Mouse (Mus musculus): ENCODE measurements at regions not wholly inside any gene's neighbourhood (a gene's known extent, or its start where the extent isn't known, plus 50 kb on each side); places are given as distances from the start of the nearest gene placed in this dataset.

- Histone ChIP-seq H3K4me3 (replicated peaks) (peak overlapping the region; percentile 56), H3K9me3 (peaks cover 8% of the 10 kb centered on the region), H3K27me3 (replicated peaks) (no peaks in the 10 kb centered on the region), H3K4me1 (peaks cover 10% of the 10 kb centered on the region), H3K36me3 (replicated peaks; ENCODE audit: low read length) (no peaks in the 10 kb centered on the region)
- TF ChIP-seq GATA1 (IDR thresholded peaks at IDR 0.05; ENCODE audit: borderline replicate concordance, low read length) (no peak), FLI1 (IDR thresholded peaks at IDR 0.05; ENCODE audit: low read length) (no peak)
Measured at GRCm38 (mm10) chr4:22047730-22048455, 116.8 kb downstream of the Faxc start.

- Histone ChIP-seq H3K36me3 (replicated peaks; ENCODE audit: low read length) (no peaks in the 10 kb centered on the region), H3K4me1 (no peaks in the 10 kb centered on the region)
Measured at GRCm38 (mm10) chr4:22066785-22067433, 135.8 kb downstream of the Faxc start.

GRCm38 (mm10) chr4:22067678-22068299 lies 136.7 kb downstream of the Faxc start:
- peaks cover 16% of the 10 kb centered on the region for H3K9me3 ChIP-seq
- no peaks in the 10 kb centered on the region for H3K4me1 ChIP-seq
- H3K36me3 ChIP-seq (replicated peaks; ENCODE audit: low read length): no peaks in the 10 kb centered on the region
- no peak overlapping the region for H3K4me3 ChIP-seq (replicated peaks)
- TF ChIP-seq GATA1 (IDR thresholded peaks at IDR 0.05; ENCODE audit: borderline replicate concordance, low read length) (no peak), FLI1 (IDR thresholded peaks at IDR 0.05; ENCODE audit: low read length) (no peak)
- H3K27me3 ChIP-seq (replicated peaks): no peaks in the 10 kb centered on the region

More at GRCm38 (mm10) chr4:22066785-22067433, 135.8 kb downstream of the Faxc start:
- TF ChIP-seq FLI1 (IDR thresholded peaks at IDR 0.05; ENCODE audit: low read length): no peak
- Histone ChIP-seq H3K9me3 (peaks cover 12% of the 10 kb centered on the region), H3K4me3 (replicated peaks) (no peak overlapping the region), H3K27me3 (replicated peaks) (no peaks in the 10 kb centered on the region)

- TF ChIP-seq FLI1 (IDR thresholded peaks at IDR 0.05; ENCODE audit: low read length): no peak
- no peaks in the 10 kb centered on the region for H3K4me1 ChIP-seq
Measured at GRCm38 (mm10) chr4:22088209-22088787, 157.2 kb downstream of the Faxc start.

GRCm38 (mm10) chr4:22089637-22090041 lies 158.5 kb downstream of the Faxc start:
- no peak overlapping the region for H3K4me3 ChIP-seq (replicated peaks)
- peaks cover 7% of the 10 kb centered on the region for H3K9me3 ChIP-seq
- H3K36me3 ChIP-seq (replicated peaks; ENCODE audit: low read length): no peaks in the 10 kb centered on the region
- no peaks in the 10 kb centered on the region for H3K4me1 ChIP-seq
- no peaks in the 10 kb centered on the region for H3K27me3 ChIP-seq (replicated peaks)
- TF ChIP-seq FLI1 (IDR thresholded peaks at IDR 0.05; ENCODE audit: low read length) (no peak), GATA1 (IDR thresholded peaks at IDR 0.05; ENCODE audit: borderline replicate concordance, low read length) (no peak)

More at GRCm38 (mm10) chr4:22088209-22088787, 157.2 kb downstream of the Faxc start:
- Histone ChIP-seq H3K4me3 (replicated peaks) (no peak overlapping the region), H3K36me3 (replicated peaks; ENCODE audit: low read length) (no peaks in the 10 kb centered on the region), H3K27me3 (replicated peaks) (no peaks in the 10 kb centered on the region), H3K9me3 (peaks cover 20% of the 10 kb centered on the region)

- no peaks in the 10 kb centered on the region for H3K36me3 ChIP-seq (replicated peaks; ENCODE audit: low read length)
- H3K4me1 ChIP-seq: no peaks in the 10 kb centered on the region
- no peak for TF ChIP-seq GATA1 (IDR thresholded peaks at IDR 0.05; ENCODE audit: borderline replicate concordance, low read length)
- no peak for TF ChIP-seq FLI1 (IDR thresholded peaks at IDR 0.05; ENCODE audit: low read length)
- H3K4me3 ChIP-seq (replicated peaks): no peak overlapping the region
- H3K27me3 ChIP-seq (replicated peaks): no peaks in the 10 kb centered on the region
- 0 out of 2 replicates have a peak, but pooled peaks cover 4% of the 10 kb centered on the region for H3K9me3 ChIP-seq
Measured at GRCm38 (mm10) chr4:22090536-22090935, 159.4 kb downstream of the Faxc start.

GRCm38 (mm10) chr4:22092551-22092950 lies 161.4 kb downstream of the Faxc start:
- H3K4me1 ChIP-seq: no peaks in the 10 kb centered on the region
- H3K36me3 ChIP-seq (replicated peaks; ENCODE audit: low read length): no peaks in the 10 kb centered on the region
- no peak for TF ChIP-seq FLI1 (IDR thresholded peaks at IDR 0.05; ENCODE audit: low read length)
- TF ChIP-seq GATA1 (IDR thresholded peaks at IDR 0.05; ENCODE audit: borderline replicate concordance, low read length): no peak
- H3K4me3 ChIP-seq (replicated peaks): no peak overlapping the region
- H3K27me3 ChIP-seq (replicated peaks): no peaks in the 10 kb centered on the region
- 0 out of 2 replicates have a peak, but pooled peaks cover 3% of the 10 kb centered on the region for H3K9me3 ChIP-seq

- TF ChIP-seq GATA1 (IDR thresholded peaks at IDR 0.05; ENCODE audit: borderline replicate concordance, low read length) (no peak), FLI1 (IDR thresholded peaks at IDR 0.05; ENCODE audit: low read length) (no peak)
- no peaks in the 10 kb centered on the region for H3K27me3 ChIP-seq (replicated peaks)
- H3K4me1 ChIP-seq: no peaks in the 10 kb centered on the region
- H3K4me3 ChIP-seq (replicated peaks): no peak overlapping the region
- H3K9me3 ChIP-seq: 0 out of 2 replicates have a peak, but pooled peaks cover 3% of the 10 kb centered on the region
- H3K36me3 ChIP-seq (replicated peaks; ENCODE audit: low read length): no peaks in the 10 kb centered on the region
Measured at GRCm38 (mm10) chr4:22095257-22096031, 164.3 kb downstream of the Faxc start.

GRCm38 (mm10) chr4:22098605-22099004 lies 167.5 kb downstream of the Faxc start:
- no peak overlapping the region for H3K4me3 ChIP-seq (replicated peaks)
- no peaks in the 10 kb centered on the region for H3K4me1 ChIP-seq
- no peaks in the 10 kb centered on the region for H3K27me3 ChIP-seq (replicated peaks)
- no peaks in the 10 kb centered on the region for H3K36me3 ChIP-seq (replicated peaks; ENCODE audit: low read length)
- no peak for TF ChIP-seq FLI1 (IDR thresholded peaks at IDR 0.05; ENCODE audit: low read length)
- no peak for TF ChIP-seq GATA1 (IDR thresholded peaks at IDR 0.05; ENCODE audit: borderline replicate concordance, low read length)
- 0 out of 2 replicates have a peak, but pooled peaks cover 6% of the 10 kb centered on the region for H3K9me3 ChIP-seq
